Mouse (Mus musculus): ENCODE data around the gene Drd2. TPM values are rescaled to one million over a fixed set of nuclear protein-coding genes. Genes with fewer than 3 reads are reported as not detected.

The Drd2 gene
- 1.2 and 1.3 TPM in 2 replicates for polyA plus RNA-seq (2016; fragmentation: Nextera tagmentation; extraction: Ambion mirVana)

DNA sequence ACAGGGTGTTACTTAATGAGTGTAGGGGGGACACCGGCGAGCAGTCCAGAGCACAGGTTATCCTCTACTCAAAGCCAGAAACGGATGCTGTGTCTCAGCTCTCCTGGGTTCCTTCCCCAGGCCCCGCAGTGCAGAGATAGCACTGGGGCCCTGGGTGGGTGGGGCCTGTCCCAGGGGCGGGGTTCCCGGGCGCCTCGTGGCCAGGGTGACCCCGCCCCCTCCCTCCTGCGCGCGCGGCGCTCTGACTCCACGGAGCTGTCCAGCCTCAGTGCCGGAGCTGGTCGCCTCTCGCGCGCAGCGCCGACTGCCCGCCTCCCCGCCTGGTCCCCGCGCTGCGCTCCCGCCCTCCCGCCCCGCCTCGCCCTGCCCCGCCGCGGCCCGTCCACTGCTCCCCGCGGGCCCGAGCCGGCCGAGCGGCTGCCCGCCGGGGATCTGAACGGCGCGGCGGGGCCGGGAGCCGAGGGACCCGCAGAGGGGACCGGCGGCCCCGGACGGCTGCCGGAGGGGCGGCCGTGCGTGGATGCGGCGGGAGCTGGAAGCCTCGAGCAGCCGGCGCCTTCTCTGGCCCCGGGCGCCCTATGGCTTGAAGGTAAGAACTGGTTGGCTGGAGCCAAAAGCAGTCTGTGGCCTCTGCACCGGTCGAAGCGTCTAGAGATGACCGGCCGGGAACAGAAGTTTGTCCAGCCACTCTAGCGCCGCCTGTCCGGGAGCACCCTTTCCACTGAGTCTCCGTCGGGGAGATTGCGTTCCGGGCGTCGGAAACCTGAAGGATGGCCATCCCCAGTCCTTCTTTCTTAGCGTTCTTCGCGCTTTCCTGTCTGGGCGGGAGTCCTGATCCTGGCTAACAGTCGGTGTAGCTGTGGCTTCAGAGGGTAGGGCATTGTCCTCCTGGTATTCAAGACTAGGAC is at the start of gene Drd2:
TSS of gene Drd2 (plus strand) at position 492 of the 908 bp plus-strand sequence.
- Histone ChIP-seq H3K4me1 (replicated peaks) (peaks cover 26% of the 10 kb centered on the region), H3K9me3 (no peaks in the 10 kb centered on the region), H3K27ac (peak within 1 kb of the TSS; percentile 67), H3K27me3 (ENCODE audit: insufficient read depth, poor library complexity, severe bottlenecking) (peaks cover 62% of the 10 kb centered on the region), H3K36me3 (no peaks in the 10 kb centered on the region), H3K4me3 (peak within 1 kb of the TSS; percentile 59)
- under 1% methylated on average over 83 of the region's 84 CpGs for WGBS
- peak; percentile 72 for DNase-seq (ENCODE audit: low spot score)

GRCm38 (mm10) chr9:49295101-49295500 is 45.3 kb upstream of the Drd2 start:
- Histone ChIP-seq H3K27ac (no peak overlapping the region), H3K9me3 (no peaks in the 10 kb centered on the region), H3K27me3 (ENCODE audit: insufficient read depth, poor library complexity, severe bottlenecking) (no peaks in the 10 kb centered on the region), H3K4me3 (no peak overlapping the region), H3K36me3 (no peaks in the 10 kb centered on the region), H3K4me1 (replicated peaks) (no peaks in the 10 kb centered on the region)
- no peak for DNase-seq (ENCODE audit: low spot score)
- WGBS: 82% methylated on average over 1 of the region's 1 CpGs

GRCm38 (mm10) chr9:49307576-49307975 is 32.9 kb upstream of the Drd2 start:
- no peaks in the 10 kb centered on the region for H3K4me1 ChIP-seq (replicated peaks)
- DNase-seq (ENCODE audit: low spot score): no peak
- WGBS: 77% methylated on average over 3 of the region's 3 CpGs
- no peaks in the 10 kb centered on the region for H3K36me3 ChIP-seq
- H3K27ac ChIP-seq: no peak overlapping the region
- no peaks in the 10 kb centered on the region for H3K9me3 ChIP-seq
- H3K27me3 ChIP-seq (ENCODE audit: insufficient read depth, poor library complexity, severe bottlenecking): no peaks in the 10 kb centered on the region
- H3K4me3 ChIP-seq: no peak overlapping the region

- no peak overlapping the region for H3K27ac ChIP-seq
- no peak for DNase-seq (ENCODE audit: low spot score)
- H3K4me3 ChIP-seq: no peak overlapping the region
- 79% methylated on average over 4 of the region's 4 CpGs for WGBS
- no peaks in the 10 kb centered on the region for H3K27me3 ChIP-seq (ENCODE audit: insufficient read depth, poor library complexity, severe bottlenecking)
- no peaks in the 10 kb centered on the region for H3K9me3 ChIP-seq
- H3K4me1 ChIP-seq (replicated peaks): no peaks in the 10 kb centered on the region
- no peaks in the 10 kb centered on the region for H3K36me3 ChIP-seq
Measured at GRCm38 (mm10) chr9:49310821-49311220, 29.6 kb upstream of the Drd2 start.

DNA sequence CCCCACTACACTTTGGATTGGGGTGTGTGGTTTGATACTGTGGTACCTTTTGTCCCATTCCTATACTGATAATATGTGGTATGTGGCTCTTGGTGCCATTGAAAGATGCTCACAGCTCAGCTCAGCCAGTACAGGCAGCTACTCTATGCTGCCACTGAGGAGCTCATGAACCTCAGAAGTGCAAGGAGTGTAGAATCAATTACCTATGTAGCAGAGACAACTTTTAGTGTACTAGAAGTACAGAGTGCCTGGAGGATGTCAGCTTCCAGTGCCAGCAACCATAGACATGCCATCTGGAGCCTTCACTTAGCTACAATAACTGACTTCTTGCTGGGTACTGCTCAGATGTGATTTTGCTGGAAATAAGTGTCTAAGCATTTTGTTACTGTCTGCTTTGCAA is 21.8 kb upstream of the Drd2 start:
- H3K36me3 ChIP-seq: no peaks in the 10 kb centered on the region
- H3K27me3 ChIP-seq (ENCODE audit: insufficient read depth, poor library complexity, severe bottlenecking): no peaks in the 10 kb centered on the region
- H3K27ac ChIP-seq: no peak overlapping the region
- H3K4me1 ChIP-seq (replicated peaks): no peaks in the 10 kb centered on the region
- DNase-seq (ENCODE audit: low spot score): no peak
- H3K4me3 ChIP-seq: no peak overlapping the region
- no peaks in the 10 kb centered on the region for H3K9me3 ChIP-seq

GRCm38 (mm10) chr9:49341044-49341365 is 578 bp downstream of the Drd2 start:
- DNase-seq (ENCODE audit: low spot score): peak; percentile 73
- Histone ChIP-seq H3K9me3 (no peaks in the 10 kb centered on the region), H3K4me3 (peak overlapping the region; percentile 59), H3K36me3 (no peaks in the 10 kb centered on the region), H3K27me3 (ENCODE audit: insufficient read depth, poor library complexity, severe bottlenecking) (peaks cover 62% of the 10 kb centered on the region), H3K4me1 (replicated peaks) (peaks cover 26% of the 10 kb centered on the region), H3K27ac (no peak overlapping the region)
- 3% methylated on average over 10 of the region's 10 CpGs for WGBS

GRCm38 (mm10) chr9:49365763-49366162 is 25.3 kb downstream of the Drd2 start:
- Histone ChIP-seq H3K36me3 (no peaks in the 10 kb centered on the region), H3K9me3 (no peaks in the 10 kb centered on the region), H3K4me1 (replicated peaks) (peaks cover 14% of the 10 kb centered on the region; the same call in 1 of the 2 replicates), H3K27me3 (ENCODE audit: insufficient read depth, poor library complexity, severe bottlenecking) (no peaks in the 10 kb centered on the region), H3K4me3 (no peak overlapping the region), H3K27ac (no peak overlapping the region)
- WGBS: 22% methylated on average over 5 of the region's 5 CpGs
- peak; percentile 29 for DNase-seq (ENCODE audit: low spot score)

DNA sequence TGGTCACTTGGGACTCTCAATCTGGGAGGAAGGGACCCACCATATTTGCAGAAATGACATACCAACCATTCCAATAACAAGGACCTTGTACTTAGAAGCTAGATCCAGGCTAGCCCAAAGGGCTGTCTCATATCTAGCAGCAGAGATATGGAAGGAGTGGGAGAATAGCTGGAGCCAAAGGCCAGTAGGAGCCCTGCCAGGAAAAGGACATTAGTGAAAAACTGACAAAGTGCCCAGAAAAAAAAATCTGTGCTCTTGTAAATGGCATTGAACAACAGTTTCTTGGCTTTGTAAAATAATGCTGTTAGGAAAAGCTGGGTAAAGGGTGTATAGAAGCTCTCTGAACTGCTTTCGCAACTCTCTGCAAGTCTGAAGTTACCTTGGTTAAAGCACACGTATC is 33.5 kb downstream of the Drd2 start:
- no peaks in the 10 kb centered on the region for H3K36me3 ChIP-seq
- no peaks in the 10 kb centered on the region for H3K27me3 ChIP-seq (ENCODE audit: insufficient read depth, poor library complexity, severe bottlenecking)
- no peaks in the 10 kb centered on the region for H3K9me3 ChIP-seq
- no peak for DNase-seq (ENCODE audit: low spot score)
- H3K4me1 ChIP-seq (replicated peaks): no peaks in the 10 kb centered on the region
- WGBS: 90% methylated on average over 2 of the region's 2 CpGs
- no peak overlapping the region for H3K4me3 ChIP-seq
- no peak overlapping the region for H3K27ac ChIP-seq

- H3K4me3 ChIP-seq: no peak overlapping the region
- H3K27me3 ChIP-seq (ENCODE audit: insufficient read depth, poor library complexity, severe bottlenecking): no peaks in the 10 kb centered on the region
- no peaks in the 10 kb centered on the region for H3K9me3 ChIP-seq
- no peak overlapping the region for H3K27ac ChIP-seq
- no peak for DNase-seq (ENCODE audit: low spot score)
- 94% methylated on average over 4 of the region's 4 CpGs for WGBS
- peaks cover 7% of the 10 kb centered on the region for H3K4me1 ChIP-seq (replicated peaks)
- no peaks in the 10 kb centered on the region for H3K36me3 ChIP-seq
Measured at GRCm38 (mm10) chr9:49379962-49380361, 39.5 kb downstream of the Drd2 start.

GRCm38 (mm10) chr9:49384041-49384440 is 43.6 kb downstream of the Drd2 start:
- no peak overlapping the region for H3K4me3 ChIP-seq
- 0 out of 2 replicates have a peak, but pooled peaks cover 6% of the 10 kb centered on the region for H3K27me3 ChIP-seq (ENCODE audit: insufficient read depth, poor library complexity, severe bottlenecking)
- peaks cover 16% of the 10 kb centered on the region for H3K4me1 ChIP-seq (replicated peaks)
- DNase-seq (ENCODE audit: low spot score): no peak
- no peaks in the 10 kb centered on the region for H3K9me3 ChIP-seq
- H3K27ac ChIP-seq: no peak overlapping the region
- no peaks in the 10 kb centered on the region for H3K36me3 ChIP-seq
- 35% methylated on average over 3 of the region's 3 CpGs for WGBS

- Histone ChIP-seq H3K4me1 (replicated peaks) (peaks cover 16% of the 10 kb centered on the region), H3K4me3 (no peak overlapping the region), H3K27ac (no peak overlapping the region), H3K27me3 (ENCODE audit: insufficient read depth, poor library complexity, severe bottlenecking) (0 out of 2 replicates have a peak, but pooled peaks cover 6% of the 10 kb centered on the region), H3K36me3 (no peaks in the 10 kb centered on the region), H3K9me3 (no peaks in the 10 kb centered on the region)
- no peak for DNase-seq (ENCODE audit: low spot score)
- 90% methylated on average over 6 of the region's 6 CpGs for WGBS
Measured at GRCm38 (mm10) chr9:49384855-49385254, 44.4 kb downstream of the Drd2 start.

DNA sequence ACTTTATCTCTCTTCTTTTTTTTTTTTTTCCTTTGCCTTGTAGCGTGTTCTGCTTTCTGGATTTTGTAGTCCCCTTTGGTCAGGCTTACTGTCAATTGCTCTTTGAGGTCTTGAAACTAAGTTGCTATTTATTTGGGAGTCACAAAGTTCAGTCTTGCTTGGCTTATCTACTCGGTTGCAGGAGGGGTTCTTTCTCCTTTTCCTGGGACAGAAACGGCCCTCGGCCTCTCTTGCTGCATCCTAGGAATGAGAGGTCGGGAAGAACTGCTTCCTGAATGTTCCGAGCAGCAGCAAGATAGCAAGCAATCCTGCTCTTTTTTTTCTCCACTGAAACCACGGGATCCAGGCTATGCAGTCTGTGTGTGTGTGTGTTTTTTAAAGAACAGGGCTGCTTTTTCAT is 44.9 kb downstream of the Drd2 start:
- no peak overlapping the region for H3K27ac ChIP-seq
- 0 out of 2 replicates have a peak, but pooled peaks cover 6% of the 10 kb centered on the region for H3K27me3 ChIP-seq (ENCODE audit: insufficient read depth, poor library complexity, severe bottlenecking)
- 58% methylated on average over 7 of the region's 7 CpGs for whole genome bisulfite sequencing
- no peaks in the 10 kb centered on the region for H3K36me3 ChIP-seq
- H3K4me1 ChIP-seq (replicated peaks): peaks cover 16% of the 10 kb centered on the region
- no peak overlapping the region for H3K4me3 ChIP-seq
- DNase-seq (ENCODE audit: low spot score): no peak
- no peaks in the 10 kb centered on the region for H3K9me3 ChIP-seq

DNA sequence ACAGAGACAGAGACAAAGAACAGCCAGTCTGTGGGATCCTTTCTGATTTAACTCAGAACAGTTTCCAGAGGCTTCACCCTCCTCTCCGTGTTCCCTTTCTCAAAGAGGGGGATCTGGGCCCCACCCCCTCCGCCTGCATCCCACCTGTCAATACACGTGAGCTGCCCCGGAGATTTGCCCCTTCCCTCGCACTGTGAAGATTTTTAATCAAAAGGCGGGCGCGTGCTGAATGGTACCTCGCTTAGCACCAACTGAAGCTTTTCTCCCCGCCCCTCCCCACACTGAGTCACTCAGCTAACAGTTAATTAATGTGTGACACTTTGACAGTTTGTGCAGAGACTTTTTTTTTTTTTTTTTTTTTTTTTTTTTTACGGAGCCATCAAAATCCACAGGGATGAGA is 45.7 kb downstream of the Drd2 start:
- WGBS: 41% methylated on average over 11 of the region's 11 CpGs
- 0 out of 2 replicates have a peak, but pooled peaks cover 6% of the 10 kb centered on the region for H3K27me3 ChIP-seq (ENCODE audit: insufficient read depth, poor library complexity, severe bottlenecking)
- DNase-seq (ENCODE audit: low spot score): no peak
- peaks cover 16% of the 10 kb centered on the region for H3K4me1 ChIP-seq (replicated peaks)
- no peaks in the 10 kb centered on the region for H3K36me3 ChIP-seq
- no peak overlapping the region for H3K4me3 ChIP-seq
- no peaks in the 10 kb centered on the region for H3K9me3 ChIP-seq
- no peak overlapping the region for H3K27ac ChIP-seq

All from hindbrain, embryonic 10.5 days (tissue).